Mouse (Mus musculus): Measurements from ENCODE around the gene Zbtb16. TPM values are rescaled to one million over a fixed set of nuclear protein-coding genes. Genes with fewer than 3 reads are reported as not detected.
A peak's percentile ranks its signal among the peaks of the same experiment; 100 is the strongest.

Zbtb16 gene
- polyA plus RNA-seq, 1 experiment from 2014 or later: 5.6 TPM

DNA sequence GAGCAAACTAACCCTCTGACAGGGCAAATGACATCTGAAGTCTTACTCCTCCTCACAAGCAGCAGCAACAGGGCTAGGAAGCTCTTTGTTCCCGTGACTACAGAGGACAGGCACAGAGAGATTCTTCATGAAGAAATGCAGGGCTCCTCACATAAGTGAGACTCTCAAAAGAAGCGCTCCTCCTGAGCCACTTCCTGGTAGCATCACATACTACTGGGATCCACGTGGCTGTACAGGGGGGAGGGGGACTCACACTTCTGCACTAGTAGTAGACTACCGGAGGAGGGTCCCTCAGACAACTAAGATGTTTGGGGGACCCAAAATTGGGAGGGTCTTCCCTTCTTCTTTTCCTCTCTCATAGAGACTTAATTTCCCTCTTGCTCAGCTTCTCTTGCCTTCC, 139.7 kb downstream of the Zbtb16 start:
- WGBS: 14% methylated on average over 4 of the region's 4 CpGs
- Histone ChIP-seq H3K4me2 (no peak overlapping the region), H3K27ac (no peak overlapping the region)

DNA sequence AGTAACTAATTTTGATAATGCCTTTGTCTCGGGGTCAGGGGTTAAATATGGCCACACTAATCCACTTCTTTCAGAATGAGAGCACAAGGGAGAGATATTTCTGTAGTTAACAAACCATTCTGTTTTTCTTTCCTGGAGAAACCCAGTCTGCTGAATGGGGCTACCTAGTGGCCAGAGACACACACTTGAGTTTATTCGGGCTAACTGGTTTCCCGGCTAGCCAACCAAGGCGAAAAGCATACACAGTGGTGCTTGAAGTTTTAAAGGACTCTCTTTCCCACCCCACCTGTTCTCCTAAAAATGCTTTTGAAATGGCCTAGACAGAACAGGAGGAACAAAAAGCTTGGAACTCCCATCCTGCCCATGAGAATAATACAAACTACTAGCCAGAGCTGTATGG, 140.2 kb downstream of the Zbtb16 start:
- H3K4me2 ChIP-seq: no peak overlapping the region
- no peaks in the 10 kb centered on the region for H3K36me3 ChIP-seq (replicated peaks)
- peaks cover 41% of the 10 kb centered on the region for H3K27me3 ChIP-seq
- H3K4me3 ChIP-seq (replicated peaks): no peak overlapping the region
- no peaks in the 10 kb centered on the region for H3K9me3 ChIP-seq
- 41% methylated on average over 4 of the region's 4 CpGs for WGBS
- no peak overlapping the region for H3K9ac ChIP-seq
- ATAC-seq (ENCODE audit: low FRiP score): no peak
- H3K4me1 ChIP-seq: peaks cover 46% of the 10 kb centered on the region
- no peak overlapping the region for H3K27ac ChIP-seq

More for the DNA sequence above, 139.7 kb downstream of the Zbtb16 start:
- no peaks in the 10 kb centered on the region for H3K9me3 ChIP-seq
- H3K9ac ChIP-seq: no peak overlapping the region
- peaks cover 46% of the 10 kb centered on the region for H3K4me1 ChIP-seq
- peaks cover 41% of the 10 kb centered on the region for H3K27me3 ChIP-seq
- no peak for ATAC-seq (ENCODE audit: low FRiP score)
- no peaks in the 10 kb centered on the region for H3K36me3 ChIP-seq (replicated peaks)
- no peak overlapping the region for H3K4me3 ChIP-seq (replicated peaks)

DNA sequence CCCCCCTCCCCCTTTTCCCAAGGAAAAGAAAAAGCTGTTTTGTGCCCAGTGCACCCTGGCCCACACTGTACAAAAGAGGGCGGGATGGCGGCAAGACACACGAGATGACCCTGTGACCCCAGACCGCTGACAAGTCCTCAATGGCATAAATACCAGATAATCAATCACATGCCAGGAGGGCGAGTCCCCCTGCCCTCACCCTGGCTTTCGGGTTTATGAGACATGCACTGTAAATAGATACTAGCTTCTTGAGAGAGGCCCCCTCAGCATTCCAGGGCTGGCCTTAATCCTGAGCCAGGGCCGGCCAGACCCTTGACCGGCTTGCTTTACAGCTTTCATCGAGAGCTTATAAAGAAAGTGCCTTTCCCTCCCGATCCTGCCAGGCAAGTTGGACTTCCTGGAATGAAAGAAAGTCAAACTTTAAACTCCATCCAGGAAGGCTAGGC, 141.4 kb downstream of the Zbtb16 start:
- H3K36me3 ChIP-seq (replicated peaks): no peaks in the 10 kb centered on the region
- ATAC-seq (ENCODE audit: low FRiP score): no peak
- H3K27ac ChIP-seq: no peak overlapping the region
- WGBS: 1% methylated on average over 10 of the region's 10 CpGs
- no peaks in the 10 kb centered on the region for H3K9me3 ChIP-seq
- no peak overlapping the region for H3K4me3 ChIP-seq (replicated peaks)
- H3K27me3 ChIP-seq: peaks cover 44% of the 10 kb centered on the region
- H3K4me1 ChIP-seq: peaks cover 46% of the 10 kb centered on the region
- H3K4me2 ChIP-seq: no peak overlapping the region
- H3K9ac ChIP-seq: no peak overlapping the region

DNA sequence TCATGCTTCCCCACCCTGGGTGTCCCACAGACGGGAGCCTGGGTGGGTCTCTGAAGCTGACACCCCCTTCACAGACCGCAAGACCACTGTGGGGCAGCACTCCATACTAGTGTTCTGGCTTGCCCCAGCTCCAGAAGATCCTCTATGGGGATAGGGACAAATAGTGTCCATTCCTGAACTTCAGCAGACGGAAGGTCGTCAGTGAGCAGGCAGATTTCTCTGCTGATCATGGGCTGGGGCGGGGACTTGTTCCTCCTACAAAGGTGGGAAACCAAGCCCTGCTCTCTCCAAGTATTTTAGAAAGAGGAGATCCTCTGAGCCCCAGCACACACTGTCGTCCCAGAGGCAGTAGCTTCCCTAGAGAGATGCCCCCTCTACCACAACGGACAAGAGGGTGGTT, 142.3 kb downstream of the Zbtb16 start:
- Histone ChIP-seq H3K27ac (no peak overlapping the region), H3K4me2 (no peak overlapping the region), H3K9ac (no peak overlapping the region), H3K27me3 (peaks cover 45% of the 10 kb centered on the region), H3K36me3 (replicated peaks) (no peaks in the 10 kb centered on the region), H3K4me1 (peaks cover 46% of the 10 kb centered on the region), H3K4me3 (replicated peaks) (no peak overlapping the region), H3K9me3 (no peaks in the 10 kb centered on the region)
- WGBS: 37% methylated on average over 7 of the region's 7 CpGs
- no peak for ATAC-seq (ENCODE audit: low FRiP score)

DNA sequence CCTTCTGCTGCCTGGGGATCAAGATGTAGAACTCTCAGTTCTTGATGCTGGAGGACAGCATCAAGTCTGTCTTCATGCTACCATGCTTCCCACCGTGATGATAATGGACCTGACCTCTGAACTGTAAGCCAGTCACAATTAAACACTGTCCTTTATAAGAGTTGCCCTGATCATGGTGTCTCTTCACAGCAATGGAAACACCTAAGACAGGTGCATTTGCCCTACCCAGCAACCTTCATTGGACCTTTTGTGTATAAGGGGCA, 146.4 kb downstream of the Zbtb16 start:
- WGBS: 81% methylated on average over 1 of the region's 1 CpGs
- Histone ChIP-seq H3K4me3 (replicated peaks) (no peak overlapping the region), H3K4me2 (no peak overlapping the region), H3K27ac (no peak overlapping the region), H3K4me1 (peaks cover 24% of the 10 kb centered on the region), H3K9ac (no peak overlapping the region), H3K36me3 (replicated peaks) (no peaks in the 10 kb centered on the region), H3K9me3 (no peaks in the 10 kb centered on the region), H3K27me3 (peaks cover 33% of the 10 kb centered on the region)
- ATAC-seq (ENCODE audit: low FRiP score): no peak

DNA sequence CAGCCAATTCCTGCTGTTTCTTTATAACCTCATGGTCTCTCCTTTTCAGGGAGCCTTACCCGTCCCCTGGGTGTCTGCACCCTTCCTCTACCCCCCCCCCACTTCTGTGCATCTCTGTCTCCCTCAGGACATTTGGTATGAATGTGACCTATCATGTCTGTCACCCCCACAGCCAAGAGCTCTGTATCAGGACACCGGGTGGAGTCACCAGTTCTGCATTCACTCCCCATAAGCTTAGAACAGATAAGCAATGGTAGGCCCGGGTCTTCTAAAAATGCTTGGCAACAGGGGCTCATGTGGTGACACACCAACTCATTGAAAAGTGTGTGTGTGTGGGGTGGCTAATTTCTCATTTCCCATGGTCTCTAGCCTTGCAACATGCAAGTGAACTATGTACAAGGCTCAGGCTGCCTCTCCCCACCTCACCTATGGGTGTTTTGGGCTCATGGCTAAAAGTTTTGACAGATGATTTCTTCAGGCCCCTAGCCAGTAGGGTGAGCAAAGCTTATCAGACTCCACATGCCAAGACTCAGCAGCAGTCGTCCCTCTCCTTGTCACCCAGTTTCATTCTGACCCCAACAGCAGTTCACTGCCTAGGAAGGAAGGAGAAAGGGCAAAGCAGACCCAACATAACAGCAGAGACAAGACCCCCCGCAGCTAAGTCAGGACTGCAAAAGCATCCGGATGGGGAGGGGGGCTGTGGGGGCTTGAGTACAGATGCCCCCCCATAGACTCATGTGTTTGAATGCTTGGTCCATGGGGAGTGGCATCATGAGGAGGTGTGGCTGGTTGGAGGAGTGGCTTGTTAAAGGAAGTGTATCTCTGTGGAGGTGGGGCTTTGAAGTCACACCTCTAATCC, 146.9 kb downstream of the Zbtb16 start:
- no peak overlapping the region for H3K27ac ChIP-seq
- no peak overlapping the region for H3K9ac ChIP-seq
- H3K27me3 ChIP-seq: peaks cover 32% of the 10 kb centered on the region
- peaks cover 25% of the 10 kb centered on the region for H3K4me1 ChIP-seq
- no peaks in the 10 kb centered on the region for H3K9me3 ChIP-seq
- no peak for ATAC-seq (ENCODE audit: low FRiP score)
- H3K4me2 ChIP-seq: no peak overlapping the region
- 80% methylated on average over 6 of the region's 6 CpGs for WGBS
- H3K4me3 ChIP-seq (replicated peaks): no peak overlapping the region
- no peaks in the 10 kb centered on the region for H3K36me3 ChIP-seq (replicated peaks)

DNA sequence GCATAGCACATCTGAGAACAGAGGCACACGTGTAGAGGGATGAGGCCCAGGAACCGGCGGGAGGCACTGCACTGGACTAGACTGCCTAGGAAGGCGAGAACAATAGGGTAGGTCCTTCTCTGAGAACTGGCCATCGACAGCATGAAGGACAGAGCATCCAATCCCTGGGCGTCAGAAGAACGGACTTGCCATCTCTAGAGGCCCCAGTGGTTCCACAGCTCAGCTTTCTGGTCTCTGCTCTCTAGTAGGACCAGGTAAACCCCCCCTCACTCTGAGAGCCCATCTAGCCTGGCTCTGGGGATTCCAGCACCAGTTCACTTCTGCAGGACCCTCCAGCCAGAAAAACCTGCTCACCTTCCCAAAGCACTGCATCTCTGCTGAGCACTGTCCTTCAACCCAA, 148.1 kb downstream of the Zbtb16 start:
- Histone ChIP-seq H3K4me1 (peaks cover 21% of the 10 kb centered on the region), H3K36me3 (replicated peaks) (no peaks in the 10 kb centered on the region), H3K4me2 (no peak overlapping the region), H3K27me3 (peaks cover 22% of the 10 kb centered on the region), H3K9me3 (no peaks in the 10 kb centered on the region), H3K27ac (no peak overlapping the region), H3K4me3 (replicated peaks) (no peak overlapping the region), H3K9ac (no peak overlapping the region)
- ATAC-seq (ENCODE audit: low FRiP score): no peak
- WGBS: 85% methylated on average over 7 of the region's 7 CpGs

DNA sequence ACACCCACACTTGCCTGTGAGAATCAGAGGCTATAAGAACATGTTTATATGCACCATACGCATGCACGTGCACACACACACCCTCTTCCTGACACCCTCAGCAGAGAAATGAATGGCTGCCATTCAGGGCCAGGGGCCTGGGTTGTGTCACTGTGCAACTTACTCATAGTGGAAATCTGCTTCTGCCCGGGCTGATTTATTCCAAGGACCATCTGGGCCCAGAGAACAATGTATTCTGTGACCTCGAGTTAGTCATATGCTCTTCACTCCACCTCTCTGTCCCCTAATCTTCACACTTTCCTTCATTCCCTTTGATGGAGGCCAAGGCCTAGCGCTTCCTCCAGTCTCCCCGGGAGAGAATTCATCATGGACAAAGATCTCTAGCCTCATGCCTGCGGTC, 150.3 kb downstream of the Zbtb16 start:
- no peak overlapping the region for H3K27ac ChIP-seq
- ATAC-seq (ENCODE audit: low FRiP score): no peak
- no peak overlapping the region for H3K4me2 ChIP-seq
- no peak overlapping the region for H3K4me3 ChIP-seq (replicated peaks)
- 69% methylated on average over 7 of the region's 7 CpGs for WGBS
- no peak overlapping the region for H3K9ac ChIP-seq
- H3K9me3 ChIP-seq: no peaks in the 10 kb centered on the region
- H3K36me3 ChIP-seq (replicated peaks): no peaks in the 10 kb centered on the region
- peaks cover 35% of the 10 kb centered on the region for H3K27me3 ChIP-seq
- H3K4me1 ChIP-seq: peaks cover 21% of the 10 kb centered on the region

DNA sequence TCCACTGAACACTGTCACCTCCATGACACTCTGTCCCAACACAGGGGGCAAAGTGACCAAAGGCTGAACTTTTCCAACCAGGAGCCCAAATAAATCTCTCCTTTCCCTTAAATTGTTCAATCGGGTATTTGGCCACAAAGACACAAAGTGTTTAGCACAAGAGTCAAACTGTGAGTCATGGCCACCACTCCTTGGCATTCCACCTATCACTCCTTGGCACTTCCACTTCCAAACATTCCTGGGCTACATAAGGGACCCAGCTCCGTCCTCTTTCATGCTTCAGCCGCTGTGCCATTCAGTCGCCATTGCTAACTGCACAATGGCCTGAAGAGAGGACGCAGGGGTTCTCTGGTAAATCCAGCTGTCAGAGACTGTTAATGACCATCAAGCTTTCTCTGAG, 151.9 kb downstream of the Zbtb16 start:
- 48% methylated on average over 5 of the region's 5 CpGs for WGBS
- Histone ChIP-seq H3K4me1 (peaks cover 25% of the 10 kb centered on the region), H3K4me3 (replicated peaks) (no peak overlapping the region), H3K9me3 (no peaks in the 10 kb centered on the region), H3K4me2 (no peak overlapping the region), H3K27me3 (peaks cover 39% of the 10 kb centered on the region), H3K36me3 (replicated peaks) (no peaks in the 10 kb centered on the region), H3K9ac (no peak overlapping the region), H3K27ac (no peak overlapping the region)
- ATAC-seq (ENCODE audit: low FRiP score): no peak

DNA sequence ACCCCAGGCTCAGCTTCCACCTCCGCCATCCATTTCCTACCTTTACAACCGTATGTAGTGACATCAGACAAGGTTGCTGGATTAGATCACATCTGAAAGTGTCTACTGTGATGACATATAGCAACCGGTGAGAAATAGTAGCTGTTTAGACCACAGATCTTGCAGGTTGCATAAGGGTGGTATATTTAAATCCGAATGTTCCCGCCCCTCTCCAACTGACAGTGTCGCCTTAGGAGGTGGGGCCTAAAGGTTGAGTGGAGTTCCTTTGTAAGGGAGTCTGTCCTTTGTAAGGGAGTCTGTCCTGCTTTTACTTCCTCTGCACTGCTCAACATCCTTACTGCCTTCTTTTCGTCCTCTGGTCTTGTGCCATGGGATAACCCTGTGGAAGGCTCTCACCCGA, 154.8 kb downstream of the Zbtb16 start:
- 90% methylated on average over 8 of the region's 8 CpGs for WGBS
- Histone ChIP-seq H3K9ac (no peak overlapping the region), H3K9me3 (no peaks in the 10 kb centered on the region), H3K36me3 (replicated peaks) (no peaks in the 10 kb centered on the region), H3K27me3 (peaks cover 45% of the 10 kb centered on the region), H3K4me1 (peaks cover 48% of the 10 kb centered on the region), H3K4me2 (no peak overlapping the region), H3K27ac (no peak overlapping the region), H3K4me3 (replicated peaks) (no peak overlapping the region)
- no peak for ATAC-seq (ENCODE audit: low FRiP score)

DNA sequence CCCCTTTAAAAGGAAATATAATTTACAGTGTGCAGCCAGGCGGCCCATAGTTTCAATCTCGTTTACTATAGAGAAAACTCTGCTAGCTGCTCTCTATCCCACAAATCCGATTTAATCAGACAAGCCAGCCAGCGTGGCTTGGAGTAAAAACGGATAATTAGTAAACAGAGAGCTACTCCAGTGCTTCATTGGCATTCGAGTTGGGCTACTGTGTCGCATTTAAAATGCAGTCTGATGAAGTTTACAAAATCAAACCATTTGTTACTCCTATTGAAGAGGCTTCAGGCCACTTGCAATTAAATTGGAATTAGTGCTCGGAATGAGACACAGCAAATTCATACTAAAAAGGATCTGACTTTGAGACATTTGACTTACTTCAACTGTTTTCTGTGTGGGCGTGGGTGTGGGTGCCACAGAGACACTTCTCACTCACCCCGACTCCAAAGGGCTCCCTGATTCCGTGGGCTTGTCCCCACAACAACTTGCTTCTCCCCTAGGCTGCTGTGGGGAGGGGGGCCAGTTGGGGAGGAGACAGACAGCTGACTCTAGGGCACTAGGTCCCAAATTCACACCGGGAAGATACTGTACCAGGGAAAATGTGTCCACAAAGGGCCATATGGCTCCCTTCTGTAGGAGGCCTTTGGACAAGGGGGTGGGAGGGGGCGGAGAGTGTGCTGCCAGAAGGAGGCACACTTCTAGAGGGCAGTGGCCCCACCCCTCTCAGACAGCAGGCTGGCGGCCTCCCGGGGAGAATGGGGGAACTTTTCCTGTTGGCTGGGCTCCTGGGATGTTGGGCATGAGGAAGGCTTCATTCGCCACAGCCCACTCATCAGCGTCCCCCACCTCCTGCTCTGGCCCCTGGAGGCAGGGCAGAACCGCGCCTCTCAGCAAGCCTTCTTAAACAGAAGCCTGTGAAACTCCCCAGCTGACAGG, 157.3 kb downstream of the Zbtb16 start:
- Histone ChIP-seq H3K4me2 (peak overlapping the region; percentile 29), H3K4me3 (replicated peaks) (no peak overlapping the region), H3K4me1 (peaks cover 56% of the 10 kb centered on the region)

DNA sequence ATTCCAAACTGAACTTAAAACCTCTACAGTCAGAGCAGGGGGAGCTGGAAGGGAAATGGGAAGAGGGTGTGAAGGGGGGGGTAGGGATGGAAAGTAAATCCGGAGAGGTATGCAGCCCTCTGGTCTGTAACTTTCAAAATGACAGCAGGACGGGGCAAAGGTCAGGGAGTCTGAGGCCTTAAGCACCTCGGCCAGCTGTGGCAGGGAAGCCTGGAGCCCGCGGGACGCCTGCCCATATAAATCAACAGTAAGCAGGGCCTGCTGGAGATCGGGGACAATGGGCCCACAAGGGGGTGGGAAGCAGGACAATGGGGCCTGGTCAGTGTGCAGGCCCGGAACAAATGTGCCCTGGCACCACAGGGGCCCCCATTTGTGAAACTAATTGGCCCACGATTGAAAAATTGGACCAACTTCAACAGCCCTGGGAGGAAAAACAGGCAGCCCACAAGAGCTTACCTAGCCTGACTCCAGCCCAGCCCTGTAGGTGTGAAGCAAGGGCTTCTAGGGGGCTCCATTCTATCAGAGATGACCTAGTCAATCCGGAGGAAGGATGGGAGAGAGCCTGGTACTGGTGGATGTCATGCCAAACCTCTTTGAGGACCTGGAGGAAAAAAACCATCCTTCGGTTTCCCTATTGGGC, 160.8 kb downstream of the Zbtb16 start:
- no peak for ATAC-seq (ENCODE audit: low FRiP score)
- peaks cover 67% of the 10 kb centered on the region for H3K4me1 ChIP-seq
- no peak overlapping the region for H3K27ac ChIP-seq
- peaks cover 70% of the 10 kb centered on the region for H3K27me3 ChIP-seq
- WGBS: 4% methylated on average over 11 of the region's 11 CpGs
- H3K36me3 ChIP-seq (replicated peaks): no peaks in the 10 kb centered on the region
- H3K4me2 ChIP-seq: no peak overlapping the region
- H3K4me3 ChIP-seq (replicated peaks): no peak overlapping the region
- no peaks in the 10 kb centered on the region for H3K9me3 ChIP-seq
- H3K9ac ChIP-seq: no peak overlapping the region

More for the DNA sequence above, 157.3 kb downstream of the Zbtb16 start:
- Histone ChIP-seq H3K27me3 (peaks cover 63% of the 10 kb centered on the region), H3K27ac (peak overlapping the region; percentile 65), H3K9me3 (no peaks in the 10 kb centered on the region), H3K36me3 (replicated peaks) (no peaks in the 10 kb centered on the region), H3K9ac (no peak overlapping the region; the same call in 1 of the 2 replicates)
- 4% methylated on average over 19 of the region's 19 CpGs for WGBS
- peak; percentile 65 for ATAC-seq (ENCODE audit: low FRiP score)

Measured in forebrain, embryonic 12.5 days (tissue).